Mouse (Mus musculus) G1E (cell line): ENCODE results near the gene Ift46. TPM values are rescaled to one million over a fixed set of nuclear protein-coding genes. Genes with fewer than 3 reads are reported as not detected.

Experiments
- ATAC-seq: 2 replicates; pipeline ENCODE4 v1.8.0; 2016; ENCODE audit warnings: mild to moderate bottlenecking; ENCODE audit not compliant: insufficient number of reproducible peaks, poor library complexity, low FRiP score, severe bottlenecking; ENCODE audit errors: extremely low read depth
- DNase-seq: peaks from one replicate; pipeline ENCODE4 v3.0.0; 2012; ENCODE audit warnings: low spot score
- H3K27me3 ChIP-seq: 2 replicates; pipeline ENCODE4 v1.6.1; 2012; ENCODE audit warnings: mild to moderate bottlenecking, low read length, inconsistent platforms; ENCODE audit not compliant: insufficient read depth
- H3K36me3 ChIP-seq: replicated peaks from 2 replicates; pipeline ENCODE3; 2012; ENCODE audit warnings: mild to moderate bottlenecking, inconsistent platforms
- H3K4me1 ChIP-seq: 2 replicates; pipeline ENCODE4 v1.6.1; 2012; ENCODE audit warnings: low read depth, low read length, inconsistent platforms, mixed read lengths; ENCODE audit not compliant: insufficient read depth
- H3K4me3 ChIP-seq: 2 replicates; pipeline ENCODE4 v1.5.1; 2012; ENCODE audit warnings: low read depth, mild to moderate bottlenecking, inconsistent platforms, low read length, moderate library complexity, mixed read lengths
- H3K9me3 ChIP-seq: replicated peaks from 2 replicates; pipeline ENCODE4 v1.6.1; 2012; ENCODE audit warnings: inconsistent platforms
- CTCF ChIP-seq: IDR thresholded peaks from 2 replicates; pipeline ENCODE4 v1.5.1; 2012; ENCODE audit warnings: low read depth, low read length, inconsistent platforms, mixed read lengths
- GATA1 ChIP-seq: IDR thresholded peaks from 2 replicates; pipeline ENCODE4 v1.6.1; 2012; ENCODE audit warnings: borderline replicate concordance, low read length, inconsistent platforms, mixed read lengths
- GATA2 ChIP-seq: IDR thresholded peaks from 2 replicates; pipeline ENCODE4 v1.6.1; 2012; ENCODE audit warnings: low read depth, low read length, inconsistent platforms, borderline replicate concordance
- POLR2AphosphoS5 ChIP-seq: IDR thresholded peaks from 2 replicates; pipeline ENCODE4 v1.6.1; 2012; ENCODE audit warnings: low read depth, low read length, inconsistent platforms; ENCODE audit not compliant: insufficient replicate concordance
- TAL1 ChIP-seq: conservative IDR thresholded peaks from 2 replicates; pipeline ENCODE4 v1.6.1; 2012; ENCODE audit warnings: low read depth, low read length, inconsistent platforms, mixed read lengths
- polyA plus RNA-seq: library from polyadenylated mRNA; stranded (reverse); fragments of >175 nt; gene quantifications from 2 replicates; pipeline ENCODE4 v1.2.3, GENCODE M21; 2012
- total RNA-seq, 2 experiments: library from RNA; stranded (forward) in 1 of 2; stranded (reverse) in 1 of 2; fragments of 200-1000 nt in 1 of 2; fragments of >200 nt in 1 of 2; fragmentation: Nextera tagmentation in 1 of 2; gene quantifications; 2 replicates each; pipeline ENCODE4 v1.2.3; 2014 to 2017

The Ift46 gene
- total and polyA plus RNA-seq, 3 experiments = 1.8 to 78.2 (median 32.5) TPM

DNA sequence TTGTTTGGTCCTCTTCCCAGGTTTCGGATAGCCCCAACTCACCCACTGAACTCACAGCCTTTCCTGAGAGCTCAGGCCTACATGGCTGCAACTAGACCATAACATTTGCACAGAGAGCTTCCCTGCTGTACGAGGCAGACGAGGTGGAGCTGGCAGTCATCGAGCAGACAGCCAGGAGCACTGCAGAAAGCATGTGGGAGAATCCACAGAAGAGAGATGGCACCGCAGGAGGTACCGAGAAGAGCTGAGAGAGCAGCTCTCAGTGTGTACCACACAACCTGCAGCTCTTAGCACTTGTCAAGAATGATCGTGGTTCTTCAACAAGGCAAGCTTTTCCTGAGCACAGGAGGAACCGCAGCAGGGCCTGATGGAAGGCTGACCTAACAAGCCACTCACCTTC is 46.5 kb downstream of the Ift46 start:
- Histone ChIP-seq H3K4me3 (no peak overlapping the region), H3K9me3 (no peaks in the 10 kb centered on the region), H3K36me3 (peaks cover 98% of the 10 kb centered on the region), H3K4me1 (no peaks in the 10 kb centered on the region), H3K27me3 (no peaks in the 10 kb centered on the region)
- DNase-seq = no peak
- TF ChIP-seq POLR2AphosphoS5 (no peak), GATA1 (no peak), TAL1 (no peak), CTCF (no peak), GATA2 (no peak)
- ATAC-seq = no peak

DNA sequence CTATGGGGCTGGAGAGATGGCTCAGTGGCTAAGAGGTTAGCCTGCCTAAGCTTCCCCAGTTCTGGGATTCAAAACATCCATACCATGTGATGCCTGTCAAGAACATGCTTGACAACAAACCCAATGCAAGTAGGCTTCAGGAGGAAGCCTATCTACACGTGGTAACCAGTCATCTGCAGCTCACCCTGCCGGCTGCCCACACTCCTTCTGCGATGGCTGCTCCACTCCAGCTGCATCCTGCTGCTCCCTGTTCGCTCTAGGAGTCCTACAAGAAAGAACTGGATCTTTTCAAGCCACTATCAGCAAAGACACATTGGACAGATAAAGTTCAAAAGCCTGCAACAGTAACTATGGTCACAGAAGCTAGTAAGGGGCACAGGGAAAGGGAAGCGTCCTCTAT is 49.8 kb downstream of the Ift46 start:
- Histone ChIP-seq H3K4me1 (no peaks in the 10 kb centered on the region), H3K36me3 (peaks cover 100% of the 10 kb centered on the region), H3K27me3 (no peaks in the 10 kb centered on the region), H3K4me3 (no peak overlapping the region), H3K9me3 (no peaks in the 10 kb centered on the region)
- ATAC-seq (no peak), DNase-seq (no peak)
- TF ChIP-seq POLR2AphosphoS5 = no peak
- TF ChIP-seq CTCF = no peak
- no peak for TF ChIP-seq GATA2
- TF ChIP-seq TAL1 = no peak
- no peak for TF ChIP-seq GATA1

DNA sequence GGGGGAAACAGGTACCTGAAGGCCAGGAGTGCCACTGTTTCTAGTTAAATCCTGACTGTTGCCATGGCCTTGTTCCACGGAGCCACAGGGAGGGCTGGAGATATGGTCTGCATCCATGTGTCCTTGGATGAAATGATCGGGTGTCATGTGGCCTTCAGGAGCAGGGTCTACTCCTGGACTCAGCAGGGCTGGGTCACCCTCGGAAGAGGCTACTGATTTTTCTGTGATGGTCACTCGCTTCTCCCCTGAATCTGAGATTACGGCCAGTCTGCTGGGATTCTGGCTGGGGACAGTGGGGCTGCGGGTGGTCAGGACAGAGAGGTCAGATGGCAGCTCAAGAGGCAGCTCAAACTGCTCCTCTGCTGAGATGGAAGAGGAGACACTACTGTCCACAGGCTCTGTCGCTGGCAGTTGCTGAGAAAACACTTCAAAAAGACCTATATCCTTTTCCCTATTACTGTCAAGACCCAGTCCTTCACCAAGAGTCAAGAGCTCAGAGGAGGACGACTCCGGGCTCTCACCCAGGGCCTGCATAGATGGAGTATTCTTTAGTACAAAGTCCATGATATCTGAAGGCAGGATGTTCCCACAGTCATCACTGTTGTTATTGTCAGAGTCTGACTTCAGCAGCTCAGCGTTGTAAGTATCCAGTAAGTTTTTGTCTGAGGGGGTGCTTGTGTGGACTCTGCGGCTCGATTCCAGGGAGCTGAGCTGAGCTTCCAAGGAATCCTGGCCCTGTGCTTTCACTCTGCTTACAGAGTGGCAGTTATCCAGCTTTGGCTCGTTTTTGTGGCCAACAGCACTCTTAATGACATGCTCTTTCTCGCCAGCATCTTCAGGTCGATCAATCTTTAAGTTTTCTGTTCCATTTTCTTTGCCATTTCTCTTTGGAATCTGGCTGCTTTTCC is 52.5 kb downstream of the Ift46 start:
- no peak for DNase-seq

DNA sequence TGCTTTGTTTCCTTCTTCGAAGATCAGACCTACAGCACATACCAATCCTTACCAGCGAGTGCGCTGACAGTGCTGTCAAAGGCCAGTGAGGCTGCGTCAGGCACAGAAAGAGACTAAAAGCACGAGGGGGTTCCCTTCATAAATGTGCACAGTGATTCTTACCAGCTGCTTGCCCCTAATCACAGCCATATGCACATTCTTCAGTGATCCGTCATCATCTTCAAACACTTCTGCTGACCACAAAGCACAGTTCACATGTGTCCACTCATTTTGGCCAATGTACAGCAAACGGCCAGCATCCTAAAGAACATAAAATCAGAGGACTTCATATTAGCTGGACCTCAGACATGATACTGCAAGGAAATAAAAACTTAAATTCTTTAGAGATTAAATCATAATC is 59.0 kb downstream of the Ift46 start:
- TF ChIP-seq CTCF = no peak
- no peak for TF ChIP-seq TAL1
- TF ChIP-seq POLR2AphosphoS5 = no peak
- TF ChIP-seq GATA1 = no peak
- no peak for TF ChIP-seq GATA2
- no peaks in the 10 kb centered on the region for H3K27me3 ChIP-seq
- DNase-seq (no peak), ATAC-seq (no peak)
- H3K4me3 ChIP-seq = no peak overlapping the region
- H3K9me3 ChIP-seq = no peaks in the 10 kb centered on the region
- peaks cover 96% of the 10 kb centered on the region for H3K36me3 ChIP-seq
- no peaks in the 10 kb centered on the region for H3K4me1 ChIP-seq

More for the DNA sequence above, 52.5 kb downstream of the Ift46 start:
- Histone ChIP-seq H3K27me3 (no peaks in the 10 kb centered on the region), H3K4me3 (no peak overlapping the region), H3K4me1 (no peaks in the 10 kb centered on the region), H3K9me3 (no peaks in the 10 kb centered on the region), H3K36me3 (peaks cover 98% of the 10 kb centered on the region)
- TF ChIP-seq TAL1 (no peak), GATA1 (no peak), POLR2AphosphoS5 (no peak), GATA2 (no peak), CTCF (no peak)
- ATAC-seq = no peak

DNA sequence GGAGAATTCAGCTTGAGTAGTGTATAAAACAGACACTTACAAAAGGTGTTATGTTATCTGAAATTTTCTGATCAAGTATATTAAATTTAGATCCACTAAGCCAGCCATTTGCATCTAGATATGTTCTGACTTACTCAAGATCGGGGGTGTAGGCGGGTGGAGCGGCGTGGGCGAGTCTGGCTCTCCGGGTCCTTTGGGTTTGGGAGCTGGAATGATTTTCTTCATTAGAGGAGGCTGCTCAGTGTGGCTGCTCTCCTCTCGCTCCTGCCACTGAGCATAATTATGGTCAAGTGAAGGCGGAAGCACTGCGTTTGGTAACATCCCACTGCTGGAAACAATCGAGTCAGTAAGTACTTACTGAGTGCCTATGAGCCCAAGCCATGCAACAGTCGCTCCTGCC is 61.2 kb downstream of the Ift46 start:
- H3K36me3 ChIP-seq = peaks cover 97% of the 10 kb centered on the region
- H3K9me3 ChIP-seq = no peaks in the 10 kb centered on the region
- TF ChIP-seq CTCF (no peak), GATA2 (no peak), TAL1 (no peak), POLR2AphosphoS5 (no peak), GATA1 (no peak)
- ATAC-seq = no peak
- no peaks in the 10 kb centered on the region for H3K27me3 ChIP-seq
- no peak for DNase-seq
- H3K4me1 ChIP-seq = no peaks in the 10 kb centered on the region
- H3K4me3 ChIP-seq = no peak overlapping the region

DNA sequence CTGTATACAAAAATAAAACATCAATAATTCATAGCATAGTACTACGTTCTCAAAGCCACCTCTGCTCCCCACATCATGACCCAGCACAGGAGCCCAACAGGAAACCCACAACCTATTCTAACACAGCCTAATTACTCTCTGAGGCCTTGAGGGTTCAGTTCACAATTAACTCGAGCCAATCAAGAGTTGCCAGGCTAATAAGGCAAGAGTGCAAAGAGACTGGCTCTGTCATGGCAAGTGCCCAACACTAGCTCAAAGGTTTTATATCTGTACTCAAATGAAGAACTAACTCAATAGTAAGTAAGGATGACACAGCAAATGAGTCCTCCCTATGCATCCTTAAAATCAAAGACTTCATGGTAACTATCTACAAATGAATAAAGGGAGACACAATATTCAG is 62.8 kb downstream of the Ift46 start:
- no peaks in the 10 kb centered on the region for H3K27me3 ChIP-seq
- DNase-seq (no peak), ATAC-seq (no peak)
- H3K4me1 ChIP-seq = no peaks in the 10 kb centered on the region
- H3K9me3 ChIP-seq = no peaks in the 10 kb centered on the region
- H3K36me3 ChIP-seq = peaks cover 98% of the 10 kb centered on the region
- no peak for TF ChIP-seq CTCF
- TF ChIP-seq TAL1 = no peak
- no peak for TF ChIP-seq POLR2AphosphoS5
- no peak for TF ChIP-seq GATA1
- TF ChIP-seq GATA2 = no peak
- H3K4me3 ChIP-seq = no peak overlapping the region
